Mouse (Mus musculus): ENCODE data around the gene Cilp2. TPM values are rescaled to one million over a fixed set of nuclear protein-coding genes. Genes with fewer than 3 reads are reported as not detected.

The Cilp2 gene
- 3.1 and 4.6 TPM in 2 replicates for polyA plus RNA-seq (2014; fragmentation: Nextera tagmentation; extraction: Ambion mirVana)

GRCm38 (mm10) chr8:69887289-69888243 is at the start of gene Cilp2:
Cilp2 (minus strand) TSS chr8:69887687.
- ATAC-seq (ENCODE audit: low FRiP score, low TSS enrichment) (no peak), DNase-seq (peak; percentile 50)
- Histone ChIP-seq H3K4me2 (ENCODE audit: low read length) (peak within 1 kb of the TSS; percentile 40), H3K36me3 (ENCODE audit: control insufficient read depth, insufficient read depth, low read length) (0 out of 2 replicates have a peak, but pooled peaks cover under 1% of the 10 kb centered on the region), H3K9ac (replicated peaks; ENCODE audit: low read length) (peak within 1 kb of the TSS; percentile 3; the same call in 1 of the 2 replicates), H3K27me3 (ENCODE audit: control insufficient read depth, insufficient read depth, low read length) (peaks cover 83% of the 10 kb centered on the region), H3K27ac (replicated peaks; ENCODE audit: low read depth, low read length) (no peak within 1 kb of the TSS), H3K9me3 (ENCODE audit: control insufficient read depth, low read length) (no peaks in the 10 kb centered on the region), H3K4me3 (replicated peaks; ENCODE audit: low read depth, low read length) (peak within 1 kb of the TSS; percentile 22), H3K4me1 (ENCODE audit: control insufficient read depth, insufficient read depth, low read length) (peaks cover 21% of the 10 kb centered on the region; the same call in 1 of the 2 replicates)
- under 1% methylated on average over 60 of the region's 60 CpGs for WGBS

- no peak overlapping the region for H3K4me2 ChIP-seq (ENCODE audit: low read length)
- WGBS, result 74% methylated on average over 7 of the region's 7 CpGs
- peak; percentile 54 for DNase-seq
- no peaks in the 10 kb centered on the region for H3K9me3 ChIP-seq (ENCODE audit: control insufficient read depth, low read length)
- 0 out of 2 replicates have a peak, but pooled peaks cover 2% of the 10 kb centered on the region for H3K4me1 ChIP-seq (ENCODE audit: control insufficient read depth, insufficient read depth, low read length)
- H3K9ac ChIP-seq (replicated peaks; ENCODE audit: low read length), result no peak overlapping the region
- ATAC-seq (ENCODE audit: low FRiP score, low TSS enrichment), result no peak; the same call in 1 of the 2 replicates
- H3K36me3 ChIP-seq (ENCODE audit: control insufficient read depth, insufficient read depth, low read length), result peaks cover 2% of the 10 kb centered on the region; the same call in 1 of the 2 replicates
- peak overlapping the region; percentile 26; the same call in 1 of the 2 replicates for H3K27ac ChIP-seq (replicated peaks; ENCODE audit: low read depth, low read length)
- H3K27me3 ChIP-seq (ENCODE audit: control insufficient read depth, insufficient read depth, low read length), result no peaks in the 10 kb centered on the region
- H3K4me3 ChIP-seq (replicated peaks; ENCODE audit: low read depth, low read length), result no peak overlapping the region
These were observed 48.7 kb upstream of the Cilp2 start for GRCm38 (mm10) chr8:69936050-69936794.

- H3K4me1 ChIP-seq (ENCODE audit: control insufficient read depth, insufficient read depth, low read length), result 0 out of 2 replicates have a peak, but pooled peaks cover 2% of the 10 kb centered on the region
- ATAC-seq (ENCODE audit: low FRiP score, low TSS enrichment) (no peak), DNase-seq (no peak)
- WGBS, result 95% methylated on average over 3 of the region's 3 CpGs
- H3K27me3 ChIP-seq (ENCODE audit: control insufficient read depth, insufficient read depth, low read length), result no peaks in the 10 kb centered on the region
- no peak overlapping the region for H3K4me2 ChIP-seq (ENCODE audit: low read length)
- H3K36me3 ChIP-seq (ENCODE audit: control insufficient read depth, insufficient read depth, low read length), result peaks cover 2% of the 10 kb centered on the region; the same call in 1 of the 2 replicates
- H3K9me3 ChIP-seq (ENCODE audit: control insufficient read depth, low read length), result no peaks in the 10 kb centered on the region
- H3K9ac ChIP-seq (replicated peaks; ENCODE audit: low read length), result no peak overlapping the region
- H3K27ac ChIP-seq (replicated peaks; ENCODE audit: low read depth, low read length), result no peak overlapping the region
- no peak overlapping the region for H3K4me3 ChIP-seq (replicated peaks; ENCODE audit: low read depth, low read length)
These were observed 47.9 kb upstream of the Cilp2 start for GRCm38 (mm10) chr8:69935431-69935830.

GRCm38 (mm10) chr8:69934582-69934981 is 47.1 kb upstream of the Cilp2 start:
- no peak overlapping the region for H3K4me3 ChIP-seq (replicated peaks; ENCODE audit: low read depth, low read length)
- no peaks in the 10 kb centered on the region for H3K9me3 ChIP-seq (ENCODE audit: control insufficient read depth, low read length)
- no peak for DNase-seq
- H3K4me2 ChIP-seq (ENCODE audit: low read length), result no peak overlapping the region
- H3K27ac ChIP-seq (replicated peaks; ENCODE audit: low read depth, low read length), result no peak overlapping the region
- H3K27me3 ChIP-seq (ENCODE audit: control insufficient read depth, insufficient read depth, low read length), result no peaks in the 10 kb centered on the region
- H3K36me3 ChIP-seq (ENCODE audit: control insufficient read depth, insufficient read depth, low read length), result peaks cover 2% of the 10 kb centered on the region; the same call in 1 of the 2 replicates
- ATAC-seq (ENCODE audit: low FRiP score, low TSS enrichment), result no peak
- H3K9ac ChIP-seq (replicated peaks; ENCODE audit: low read length), result no peak overlapping the region
- 0 out of 2 replicates have a peak, but pooled peaks cover 2% of the 10 kb centered on the region for H3K4me1 ChIP-seq (ENCODE audit: control insufficient read depth, insufficient read depth, low read length)
- whole genome bisulfite sequencing, result 91% methylated on average over 5 of the region's 5 CpGs

GRCm38 (mm10) chr8:69933811-69934210 is 46.3 kb upstream of the Cilp2 start:
- no peaks in the 10 kb centered on the region for H3K9me3 ChIP-seq (ENCODE audit: control insufficient read depth, low read length)
- WGBS, result 90% methylated on average over 2 of the region's 2 CpGs
- no peaks in the 10 kb centered on the region for H3K27me3 ChIP-seq (ENCODE audit: control insufficient read depth, insufficient read depth, low read length)
- 0 out of 2 replicates have a peak, but pooled peaks cover 2% of the 10 kb centered on the region for H3K4me1 ChIP-seq (ENCODE audit: control insufficient read depth, insufficient read depth, low read length)
- no peak overlapping the region for H3K27ac ChIP-seq (replicated peaks; ENCODE audit: low read depth, low read length)
- H3K4me3 ChIP-seq (replicated peaks; ENCODE audit: low read depth, low read length), result no peak overlapping the region
- DNase-seq (no peak), ATAC-seq (ENCODE audit: low FRiP score, low TSS enrichment) (no peak)
- peaks cover 2% of the 10 kb centered on the region; the same call in 1 of the 2 replicates for H3K36me3 ChIP-seq (ENCODE audit: control insufficient read depth, insufficient read depth, low read length)
- H3K9ac ChIP-seq (replicated peaks; ENCODE audit: low read length), result no peak overlapping the region
- H3K4me2 ChIP-seq (ENCODE audit: low read length), result no peak overlapping the region

GRCm38 (mm10) chr8:69926901-69927300 is 39.4 kb upstream of the Cilp2 start:
- ATAC-seq (ENCODE audit: low FRiP score, low TSS enrichment) (no peak), DNase-seq (no peak)
- Histone ChIP-seq H3K27ac (replicated peaks; ENCODE audit: low read depth, low read length) (no peak overlapping the region), H3K9ac (replicated peaks; ENCODE audit: low read length) (no peak overlapping the region), H3K27me3 (ENCODE audit: control insufficient read depth, insufficient read depth, low read length) (no peaks in the 10 kb centered on the region), H3K9me3 (ENCODE audit: control insufficient read depth, low read length) (no peaks in the 10 kb centered on the region), H3K4me2 (ENCODE audit: low read length) (no peak overlapping the region), H3K36me3 (ENCODE audit: control insufficient read depth, insufficient read depth, low read length) (no peaks in the 10 kb centered on the region), H3K4me3 (replicated peaks; ENCODE audit: low read depth, low read length) (no peak overlapping the region), H3K4me1 (ENCODE audit: control insufficient read depth, insufficient read depth, low read length) (no peaks in the 10 kb centered on the region)

- WGBS, result 82% methylated on average over 1 of the region's 1 CpGs
- no peaks in the 10 kb centered on the region for H3K9me3 ChIP-seq (ENCODE audit: control insufficient read depth, low read length)
- no peaks in the 10 kb centered on the region for H3K36me3 ChIP-seq (ENCODE audit: control insufficient read depth, insufficient read depth, low read length)
- H3K4me2 ChIP-seq (ENCODE audit: low read length), result no peak overlapping the region
- H3K9ac ChIP-seq (replicated peaks; ENCODE audit: low read length), result no peak overlapping the region
- no peak overlapping the region for H3K4me3 ChIP-seq (replicated peaks; ENCODE audit: low read depth, low read length)
- no peak for DNase-seq
- H3K4me1 ChIP-seq (ENCODE audit: control insufficient read depth, insufficient read depth, low read length), result peaks cover 16% of the 10 kb centered on the region
- ATAC-seq (ENCODE audit: low FRiP score, low TSS enrichment), result no peak
- no peak overlapping the region for H3K27ac ChIP-seq (replicated peaks; ENCODE audit: low read depth, low read length)
- no peaks in the 10 kb centered on the region for H3K27me3 ChIP-seq (ENCODE audit: control insufficient read depth, insufficient read depth, low read length)
These were observed 36.5 kb upstream of the Cilp2 start for GRCm38 (mm10) chr8:69923986-69924385.

- ATAC-seq (ENCODE audit: low FRiP score, low TSS enrichment) (no peak), DNase-seq (no peak)
- Histone ChIP-seq H3K4me3 (replicated peaks; ENCODE audit: low read depth, low read length) (no peak overlapping the region), H3K9me3 (ENCODE audit: control insufficient read depth, low read length) (no peaks in the 10 kb centered on the region), H3K27me3 (ENCODE audit: control insufficient read depth, insufficient read depth, low read length) (no peaks in the 10 kb centered on the region), H3K36me3 (ENCODE audit: control insufficient read depth, insufficient read depth, low read length) (peaks cover 15% of the 10 kb centered on the region), H3K4me1 (ENCODE audit: control insufficient read depth, insufficient read depth, low read length) (peaks cover 16% of the 10 kb centered on the region), H3K4me2 (ENCODE audit: low read length) (no peak overlapping the region), H3K27ac (replicated peaks; ENCODE audit: low read depth, low read length) (peak overlapping the region; percentile 83), H3K9ac (replicated peaks; ENCODE audit: low read length) (no peak overlapping the region)
- 95% methylated on average over 2 of the region's 2 CpGs for WGBS
These were observed 33.7 kb upstream of the Cilp2 start for GRCm38 (mm10) chr8:69921141-69921540.

All from midbrain, embryonic 14.5 days (tissue).